Mouse (Mus musculus): ENCODE results near the gene Armh2. TPM values are rescaled to one million over a fixed set of nuclear protein-coding genes. Genes with fewer than 3 reads are reported as not detected.

Armh2 gene
- total RNA-seq (2014; rRNA removed) (not detected in 2 replicates), polyA plus RNA-seq (2015; fragmentation: Nextera tagmentation; extraction: Ambion mirVana) (0.20 TPM in 1 of 2 replicates, not detected in the other)

- Histone ChIP-seq H3K4me3 (ENCODE audit: low read depth, low read length) (no peak within 1 kb of the TSS), H3K9me3 (ENCODE audit: low read length) (no peaks in the 10 kb centered on the region), H3K4me2 (ENCODE audit: low read depth, low read length, poor library complexity, severe bottlenecking) (no peak within 1 kb of the TSS), H3K27ac (ENCODE audit: low read depth, low read length) (no peak within 1 kb of the TSS), H3K9ac (replicated peaks; ENCODE audit: low read length, poor library complexity, severe bottlenecking) (no peak within 1 kb of the TSS), H3K4me1 (ENCODE audit: insufficient read depth, low read length) (no peaks in the 10 kb centered on the region), H3K36me3 (ENCODE audit: insufficient read depth, low read length) (no peaks in the 10 kb centered on the region), H3K27me3 (ENCODE audit: insufficient read depth, low read length) (no peaks in the 10 kb centered on the region)
- DNase-seq (ENCODE audit: low spot score) (no peak), ATAC-seq (ENCODE audit: low FRiP score) (no peak)
- WGBS, result 89% methylated on average over 10 of the region's 10 CpGs
- no peak for TF ChIP-seq CTCF (IDR thresholded peaks at IDR 0.05)
Measured at GRCm38 (mm10) chr13:24741028-24741427, at the start of gene Armh2. TSS of gene Armh2 (plus strand) at chr13:24741232.

- ATAC-seq (ENCODE audit: low FRiP score), result no peak
- TF ChIP-seq CTCF (IDR thresholded peaks at IDR 0.05), result no peak
Measured at GRCm38 (mm10) chr13:24693312-24693711, 47.7 kb upstream of the Armh2 start.

GRCm38 (mm10) chr13:24698746-24699145 is 42.3 kb upstream of the Armh2 start:
- H3K4me1 ChIP-seq (ENCODE audit: insufficient read depth, low read length), result no peaks in the 10 kb centered on the region
- WGBS, result 92% methylated on average over 4 of the region's 4 CpGs
- H3K36me3 ChIP-seq (ENCODE audit: insufficient read depth, low read length), result peaks cover 37% of the 10 kb centered on the region

More at GRCm38 (mm10) chr13:24693312-24693711, 47.7 kb upstream of the Armh2 start:
- no peak overlapping the region for H3K4me3 ChIP-seq (ENCODE audit: low read depth, low read length)
- peaks cover 28% of the 10 kb centered on the region for H3K36me3 ChIP-seq (ENCODE audit: insufficient read depth, low read length)
- no peaks in the 10 kb centered on the region for H3K27me3 ChIP-seq (ENCODE audit: insufficient read depth, low read length)
- no peaks in the 10 kb centered on the region for H3K4me1 ChIP-seq (ENCODE audit: insufficient read depth, low read length)
- no peak overlapping the region for H3K9ac ChIP-seq (replicated peaks; ENCODE audit: low read length, poor library complexity, severe bottlenecking)
- WGBS, result 84% methylated on average over 7 of the region's 7 CpGs
- H3K27ac ChIP-seq (ENCODE audit: low read depth, low read length), result no peak overlapping the region
- no peak for DNase-seq (ENCODE audit: low spot score)
- no peaks in the 10 kb centered on the region for H3K9me3 ChIP-seq (ENCODE audit: low read length)
- no peak overlapping the region for H3K4me2 ChIP-seq (ENCODE audit: low read depth, low read length, poor library complexity, severe bottlenecking)

GRCm38 (mm10) chr13:24702128-24702527 is 38.9 kb upstream of the Armh2 start:
- ATAC-seq (ENCODE audit: low FRiP score) (no peak), DNase-seq (ENCODE audit: low spot score) (no peak)
- Histone ChIP-seq H3K4me1 (ENCODE audit: insufficient read depth, low read length) (no peaks in the 10 kb centered on the region), H3K36me3 (ENCODE audit: insufficient read depth, low read length) (peaks cover 25% of the 10 kb centered on the region), H3K4me3 (ENCODE audit: low read depth, low read length) (no peak overlapping the region), H3K9ac (replicated peaks; ENCODE audit: low read length, poor library complexity, severe bottlenecking) (no peak overlapping the region), H3K27ac (ENCODE audit: low read depth, low read length) (no peak overlapping the region), H3K27me3 (ENCODE audit: insufficient read depth, low read length) (no peaks in the 10 kb centered on the region), H3K4me2 (ENCODE audit: low read depth, low read length, poor library complexity, severe bottlenecking) (no peak overlapping the region), H3K9me3 (ENCODE audit: low read length) (no peaks in the 10 kb centered on the region)
- TF ChIP-seq CTCF (IDR thresholded peaks at IDR 0.05), result no peak
- WGBS, result 81% methylated on average over 5 of the region's 5 CpGs

More at GRCm38 (mm10) chr13:24698746-24699145, 42.3 kb upstream of the Armh2 start:
- ATAC-seq (ENCODE audit: low FRiP score) (no peak), DNase-seq (ENCODE audit: low spot score) (no peak)
- Histone ChIP-seq H3K9me3 (ENCODE audit: low read length) (no peaks in the 10 kb centered on the region), H3K27ac (ENCODE audit: low read depth, low read length) (no peak overlapping the region), H3K4me2 (ENCODE audit: low read depth, low read length, poor library complexity, severe bottlenecking) (no peak overlapping the region), H3K27me3 (ENCODE audit: insufficient read depth, low read length) (no peaks in the 10 kb centered on the region), H3K4me3 (ENCODE audit: low read depth, low read length) (no peak overlapping the region), H3K9ac (replicated peaks; ENCODE audit: low read length, poor library complexity, severe bottlenecking) (no peak overlapping the region)
- no peak for TF ChIP-seq CTCF (IDR thresholded peaks at IDR 0.05)

GRCm38 (mm10) chr13:24709656-24710396 is 31.2 kb upstream of the Armh2 start:
- no peak overlapping the region for H3K4me2 ChIP-seq (ENCODE audit: low read depth, low read length, poor library complexity, severe bottlenecking)
- H3K4me3 ChIP-seq (ENCODE audit: low read depth, low read length), result no peak overlapping the region
- WGBS, result 75% methylated on average over 12 of the region's 12 CpGs
- no peaks in the 10 kb centered on the region for H3K9me3 ChIP-seq (ENCODE audit: low read length)
- peaks cover 10% of the 10 kb centered on the region for H3K36me3 ChIP-seq (ENCODE audit: insufficient read depth, low read length)
- no peak overlapping the region for H3K27ac ChIP-seq (ENCODE audit: low read depth, low read length)
- H3K27me3 ChIP-seq (ENCODE audit: insufficient read depth, low read length), result no peaks in the 10 kb centered on the region
- no peak for ATAC-seq (ENCODE audit: low FRiP score)
- no peak for DNase-seq (ENCODE audit: low spot score)
- no peak overlapping the region for H3K9ac ChIP-seq (replicated peaks; ENCODE audit: low read length, poor library complexity, severe bottlenecking)
- no peak for TF ChIP-seq CTCF (IDR thresholded peaks at IDR 0.05)
- peaks cover 3% of the 10 kb centered on the region; the same call in 1 of the 2 replicates for H3K4me1 ChIP-seq (ENCODE audit: insufficient read depth, low read length)

- no peak overlapping the region for H3K27ac ChIP-seq (ENCODE audit: low read depth, low read length)
- TF ChIP-seq CTCF (IDR thresholded peaks at IDR 0.05), result no peak
- H3K9ac ChIP-seq (replicated peaks; ENCODE audit: low read length, poor library complexity, severe bottlenecking), result no peak overlapping the region
- H3K9me3 ChIP-seq (ENCODE audit: low read length), result no peaks in the 10 kb centered on the region
- no peaks in the 10 kb centered on the region for H3K27me3 ChIP-seq (ENCODE audit: insufficient read depth, low read length)
- H3K4me1 ChIP-seq (ENCODE audit: insufficient read depth, low read length), result peaks cover 3% of the 10 kb centered on the region; the same call in 1 of the 2 replicates
- 58% methylated on average over 7 of the region's 7 CpGs for WGBS
- H3K4me3 ChIP-seq (ENCODE audit: low read depth, low read length), result no peak overlapping the region
- peaks cover 18% of the 10 kb centered on the region for H3K36me3 ChIP-seq (ENCODE audit: insufficient read depth, low read length)
- no peak for DNase-seq (ENCODE audit: low spot score)
- ATAC-seq (ENCODE audit: low FRiP score), result no peak
- H3K4me2 ChIP-seq (ENCODE audit: low read depth, low read length, poor library complexity, severe bottlenecking), result no peak overlapping the region
Measured at GRCm38 (mm10) chr13:24710968-24711367, 30.1 kb upstream of the Armh2 start.

Data from midbrain, postnatal 0 days (tissue).